Mouse (Mus musculus): ENCODE results near the gene Galk1. TPM values are rescaled to one million over a fixed set of nuclear protein-coding genes. Genes with fewer than 3 reads are reported as not detected.

Gene Galk1
- polyA plus RNA-seq, 1 experiment from 2014 or later, result 126 TPM

- WGBS, result 88% methylated on average over 12 of the region's 13 CpGs
- Histone ChIP-seq H3K4me2 (replicated peaks; ENCODE audit: low read depth) (no peak overlapping the region), H3K27ac (replicated peaks) (no peak overlapping the region), H3K36me3 (ENCODE audit: control insufficient read depth, insufficient read depth, low read length) (peaks cover 7% of the 10 kb centered on the region; the same call in 1 of the 2 replicates), H3K9me3 (ENCODE audit: control insufficient read depth, low read length) (no peaks in the 10 kb centered on the region), H3K4me3 (ENCODE audit: low read depth, low read length) (no peak overlapping the region), H3K4me1 (replicated peaks; ENCODE audit: control insufficient read depth, insufficient read depth) (peaks cover 6% of the 10 kb centered on the region; the same call in 1 of the 2 replicates), H3K9ac (ENCODE audit: low read length) (no peak overlapping the region), H3K27me3 (ENCODE audit: control insufficient read depth, insufficient read depth, low read length) (no peaks in the 10 kb centered on the region)
- TF ChIP-seq EP300 (optimal IDR thresholded peaks at IDR 0.05), result no peak
- TF ChIP-seq CTCF (IDR thresholded peaks at IDR 0.05; ENCODE audit: low read depth), result no peak
- DNase-seq (ENCODE audit: low spot score) (no peak), ATAC-seq (ENCODE audit: low FRiP score, low TSS enrichment) (no peak)
Observed at GRCm38 (mm10) chr11:116008832-116009375, 3.6 kb downstream of the Galk1 start.

GRCm38 (mm10) chr11:116008411-116008810, 4.1 kb downstream of the Galk1 start:
- no peak overlapping the region for H3K9ac ChIP-seq (ENCODE audit: low read length)
- peaks cover 6% of the 10 kb centered on the region; the same call in 1 of the 2 replicates for H3K4me1 ChIP-seq (replicated peaks; ENCODE audit: control insufficient read depth, insufficient read depth)
- ATAC-seq (ENCODE audit: low FRiP score, low TSS enrichment), result no peak
- H3K27ac ChIP-seq (replicated peaks), result no peak overlapping the region
- 84% methylated on average over 11 of the region's 11 CpGs for WGBS
- H3K36me3 ChIP-seq (ENCODE audit: control insufficient read depth, insufficient read depth, low read length), result peaks cover 7% of the 10 kb centered on the region; the same call in 1 of the 2 replicates
- no peak overlapping the region for H3K4me3 ChIP-seq (ENCODE audit: low read depth, low read length)
- DNase-seq (ENCODE audit: low spot score), result no peak
- H3K27me3 ChIP-seq (ENCODE audit: control insufficient read depth, insufficient read depth, low read length), result no peaks in the 10 kb centered on the region
- H3K4me2 ChIP-seq (replicated peaks; ENCODE audit: low read depth), result no peak overlapping the region
- no peaks in the 10 kb centered on the region for H3K9me3 ChIP-seq (ENCODE audit: control insufficient read depth, low read length)
- no peak for TF ChIP-seq CTCF (IDR thresholded peaks at IDR 0.05; ENCODE audit: low read depth)
- TF ChIP-seq EP300 (optimal IDR thresholded peaks at IDR 0.05), result no peak

GRCm38 (mm10) chr11:116007095-116007850, 5.2 kb downstream of the Galk1 start:
- no peak overlapping the region for H3K27ac ChIP-seq (replicated peaks)
- no peak for TF ChIP-seq CTCF (IDR thresholded peaks at IDR 0.05; ENCODE audit: low read depth)
- no peak for TF ChIP-seq EP300 (optimal IDR thresholded peaks at IDR 0.05)
- ATAC-seq (ENCODE audit: low FRiP score, low TSS enrichment) (no peak), DNase-seq (ENCODE audit: low spot score) (no peak)
- H3K4me2 ChIP-seq (replicated peaks; ENCODE audit: low read depth), result no peak overlapping the region
- H3K9me3 ChIP-seq (ENCODE audit: control insufficient read depth, low read length), result no peaks in the 10 kb centered on the region
- 86% methylated on average over 28 of the region's 28 CpGs for WGBS
- H3K4me3 ChIP-seq (ENCODE audit: low read depth, low read length), result no peak overlapping the region
- peaks cover 6% of the 10 kb centered on the region; the same call in 1 of the 2 replicates for H3K4me1 ChIP-seq (replicated peaks; ENCODE audit: control insufficient read depth, insufficient read depth)
- H3K27me3 ChIP-seq (ENCODE audit: control insufficient read depth, insufficient read depth, low read length), result no peaks in the 10 kb centered on the region
- H3K36me3 ChIP-seq (ENCODE audit: control insufficient read depth, insufficient read depth, low read length), result peaks cover 7% of the 10 kb centered on the region; the same call in 1 of the 2 replicates
- no peak overlapping the region for H3K9ac ChIP-seq (ENCODE audit: low read length)

GRCm38 (mm10) chr11:116005701-116006419, 6.7 kb downstream of the Galk1 start:
- Histone ChIP-seq H3K9me3 (ENCODE audit: control insufficient read depth, low read length) (no peaks in the 10 kb centered on the region), H3K4me3 (ENCODE audit: low read depth, low read length) (no peak overlapping the region), H3K27ac (replicated peaks) (peak overlapping the region; percentile 86), H3K27me3 (ENCODE audit: control insufficient read depth, insufficient read depth, low read length) (no peaks in the 10 kb centered on the region), H3K36me3 (ENCODE audit: control insufficient read depth, insufficient read depth, low read length) (peaks cover 7% of the 10 kb centered on the region; the same call in 1 of the 2 replicates), H3K4me2 (replicated peaks; ENCODE audit: low read depth) (peak overlapping the region; percentile 59; the same call in 1 of the 2 replicates), H3K9ac (ENCODE audit: low read length) (peak overlapping the region; percentile 63; the same call in 1 of the 2 replicates), H3K4me1 (replicated peaks; ENCODE audit: control insufficient read depth, insufficient read depth) (peaks cover 6% of the 10 kb centered on the region; the same call in 1 of the 2 replicates)
- WGBS, result 73% methylated on average over 9 of the region's 9 CpGs
- TF ChIP-seq CTCF (IDR thresholded peaks at IDR 0.05; ENCODE audit: low read depth) (no peak), EP300 (optimal IDR thresholded peaks at IDR 0.05) (no peak)
- no peak for DNase-seq (ENCODE audit: low spot score)
- 0 out of 2 replicates have a peak, but pooled peaks have one; percentile 7 for ATAC-seq (ENCODE audit: low FRiP score, low TSS enrichment)

GRCm38 (mm10) chr11:116004840-116005700, 7.4 kb downstream of the Galk1 start:
- Histone ChIP-seq H3K9me3 (ENCODE audit: control insufficient read depth, low read length) (no peaks in the 10 kb centered on the region), H3K36me3 (ENCODE audit: control insufficient read depth, insufficient read depth, low read length) (peaks cover 7% of the 10 kb centered on the region; the same call in 1 of the 2 replicates), H3K4me3 (ENCODE audit: low read depth, low read length) (peak overlapping the region; percentile 35), H3K4me2 (replicated peaks; ENCODE audit: low read depth) (peak overlapping the region; percentile 59), H3K27me3 (ENCODE audit: control insufficient read depth, insufficient read depth, low read length) (no peaks in the 10 kb centered on the region), H3K4me1 (replicated peaks; ENCODE audit: control insufficient read depth, insufficient read depth) (peaks cover 6% of the 10 kb centered on the region; the same call in 1 of the 2 replicates), H3K9ac (ENCODE audit: low read length) (peak overlapping the region; percentile 63), H3K27ac (replicated peaks) (peak overlapping the region; percentile 86)
- ATAC-seq (ENCODE audit: low FRiP score, low TSS enrichment) (peak; percentile 77), DNase-seq (ENCODE audit: low spot score) (peak; percentile 90)
- 8% methylated on average over 49 of the region's 54 CpGs for WGBS
- TF ChIP-seq EP300 (optimal IDR thresholded peaks at IDR 0.05) (no peak), CTCF (IDR thresholded peaks at IDR 0.05; ENCODE audit: low read depth) (peak; percentile 81)
